Mouse (Mus musculus) B cell, adult 2 months (primary cell): ENCODE data around the gene Gpr132.

Experiments used
- DNase-seq, 2 experiments: peaks; one replicate each; pipeline ENCODE4 v3.0.0; 2022

Gpr132 gene

DNA sequence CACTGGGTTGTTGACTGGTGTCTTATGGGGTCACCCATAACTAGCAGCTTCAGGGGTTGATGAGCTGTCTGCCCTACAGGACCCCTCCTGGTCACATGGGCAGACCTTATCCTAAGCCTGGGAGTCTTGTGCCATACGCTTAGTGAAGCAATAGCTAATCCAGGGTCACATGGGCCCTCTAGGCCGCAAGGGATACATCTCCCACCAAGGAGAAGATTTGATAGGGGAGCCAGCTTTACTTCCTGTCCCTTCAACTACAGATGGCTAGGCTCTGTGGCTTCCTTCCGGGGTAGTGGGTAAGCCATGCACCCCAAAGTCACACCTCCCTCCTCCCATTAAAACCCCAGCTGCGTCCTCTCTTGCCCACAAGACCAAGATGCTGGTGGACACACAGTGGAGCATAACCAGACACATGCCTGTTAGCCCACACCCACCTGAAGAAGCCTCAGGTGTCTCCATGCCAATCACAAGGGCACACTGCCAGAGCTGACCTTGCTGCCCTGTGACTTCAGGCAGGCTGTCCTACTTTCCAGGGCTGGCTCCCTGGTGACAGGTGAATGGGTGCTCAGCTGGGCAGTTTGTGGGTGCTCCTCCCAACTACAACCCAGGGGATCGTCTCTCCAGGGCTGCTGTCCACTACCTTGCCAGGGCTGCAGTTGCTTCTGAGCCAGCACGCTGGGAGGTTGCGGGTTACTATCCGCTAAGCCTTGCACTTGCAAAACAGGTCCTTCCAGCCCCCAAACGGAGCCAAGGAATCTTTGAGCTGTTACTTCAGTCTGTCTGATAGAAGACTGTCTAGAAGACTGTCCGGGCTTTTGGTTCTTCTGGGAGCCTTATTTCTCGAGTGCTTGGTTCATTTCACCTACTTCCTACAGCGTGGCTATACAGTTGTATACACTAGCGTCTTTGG, at the start of gene Gpr132:
Gene Gpr132 (minus strand): TSS at position 51 of the 910 bp plus-strand sequence.
- peak in 1 of 2 experiments; percentile 47 for DNase-seq

DNA sequence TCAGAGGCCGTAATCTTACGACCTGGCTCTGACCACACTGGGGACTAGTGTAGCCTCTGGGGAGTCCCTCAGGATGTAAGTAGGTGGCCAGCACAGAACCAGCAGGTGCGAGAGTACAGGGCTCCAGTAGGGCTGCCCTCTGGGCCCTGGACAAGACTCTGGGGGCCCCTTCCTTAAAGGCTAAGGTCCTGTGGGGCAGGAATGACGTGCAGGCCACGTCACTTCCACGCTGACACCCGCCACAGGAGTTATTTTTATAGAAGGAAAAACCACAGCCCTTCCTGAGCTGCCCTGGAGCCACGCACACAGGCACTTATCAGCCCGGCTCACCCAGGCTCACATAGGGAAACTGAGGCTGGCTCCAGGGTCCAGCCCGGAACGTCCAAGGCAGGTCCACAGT, 49.5 kb upstream of the Gpr132 start:
- DNase-seq, result no peak

DNA sequence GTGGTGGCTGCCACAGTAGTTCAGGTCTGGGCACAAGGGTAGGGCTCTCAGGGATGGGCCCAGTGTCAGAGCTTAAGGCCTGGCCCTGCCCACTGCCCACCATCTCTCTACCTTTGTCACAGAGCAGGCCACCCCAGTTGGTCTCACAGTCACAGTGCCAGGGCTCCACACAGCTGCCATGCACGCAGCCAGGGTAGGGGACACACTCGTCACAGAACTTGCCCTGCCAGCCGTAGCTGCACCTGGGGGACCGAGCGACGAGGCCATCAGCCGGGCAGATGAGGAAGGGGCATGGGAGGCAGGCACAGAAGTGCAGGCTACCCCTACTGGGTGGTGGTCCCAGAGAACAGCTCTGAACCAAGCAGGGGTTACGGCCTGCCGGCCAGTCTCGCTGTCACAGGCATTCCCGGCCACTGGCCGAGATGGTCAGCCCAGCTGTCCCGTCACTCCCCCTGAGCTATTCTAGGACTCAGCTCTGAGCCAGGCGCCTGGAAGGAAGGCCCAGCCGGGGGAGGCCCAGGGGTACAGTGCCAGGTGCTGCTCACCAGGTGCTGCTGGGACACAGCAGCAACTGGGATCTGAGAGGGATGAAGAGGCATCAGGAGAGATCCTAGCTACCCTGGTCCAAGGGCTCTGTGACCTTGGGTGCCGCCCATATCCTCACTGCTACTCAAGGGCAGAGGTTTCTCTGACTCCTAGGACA, 48.8 kb upstream of the Gpr132 start:
- no peak for DNase-seq

DNA sequence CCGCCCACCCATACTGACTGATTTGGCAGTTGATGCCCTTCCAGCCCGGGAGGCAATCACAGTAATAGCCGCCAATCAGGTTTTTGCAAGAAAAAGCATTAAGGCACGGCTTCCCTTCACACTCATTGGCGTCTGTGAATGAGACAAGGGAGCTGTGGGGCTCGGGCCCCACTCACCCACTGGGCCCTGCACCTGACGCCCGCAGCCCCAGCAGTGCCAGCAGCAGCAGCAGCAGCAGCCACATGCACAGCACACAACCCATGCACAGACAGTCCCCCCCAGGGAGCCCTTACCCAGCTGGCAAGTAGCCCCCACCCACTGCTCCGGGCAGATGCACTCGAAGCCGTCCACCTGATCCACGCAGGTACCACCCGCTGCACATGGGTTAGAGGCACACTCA, 47.6 kb upstream of the Gpr132 start:
- DNase-seq, result no peak

DNA sequence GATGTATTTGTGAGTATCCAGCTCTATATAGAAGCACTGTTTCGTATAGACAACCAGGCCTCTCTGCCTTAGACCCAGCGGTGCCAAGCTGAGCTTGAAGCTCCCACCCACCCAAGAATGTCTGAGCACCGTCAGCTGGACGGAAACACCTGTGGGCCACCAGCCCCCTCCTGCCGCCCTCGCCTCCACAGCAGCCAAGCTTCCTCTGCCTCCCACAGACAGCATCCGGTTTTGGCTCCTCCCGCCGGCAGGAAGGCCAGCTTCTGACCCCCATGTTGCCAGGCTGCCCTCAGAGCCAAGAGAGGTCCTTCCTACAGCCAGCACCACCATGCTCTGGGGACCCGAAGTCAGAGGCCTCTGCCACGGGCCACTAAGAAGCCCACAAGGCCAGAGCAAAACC, 46.5 kb upstream of the Gpr132 start:
- DNase-seq, result no peak

DNA sequence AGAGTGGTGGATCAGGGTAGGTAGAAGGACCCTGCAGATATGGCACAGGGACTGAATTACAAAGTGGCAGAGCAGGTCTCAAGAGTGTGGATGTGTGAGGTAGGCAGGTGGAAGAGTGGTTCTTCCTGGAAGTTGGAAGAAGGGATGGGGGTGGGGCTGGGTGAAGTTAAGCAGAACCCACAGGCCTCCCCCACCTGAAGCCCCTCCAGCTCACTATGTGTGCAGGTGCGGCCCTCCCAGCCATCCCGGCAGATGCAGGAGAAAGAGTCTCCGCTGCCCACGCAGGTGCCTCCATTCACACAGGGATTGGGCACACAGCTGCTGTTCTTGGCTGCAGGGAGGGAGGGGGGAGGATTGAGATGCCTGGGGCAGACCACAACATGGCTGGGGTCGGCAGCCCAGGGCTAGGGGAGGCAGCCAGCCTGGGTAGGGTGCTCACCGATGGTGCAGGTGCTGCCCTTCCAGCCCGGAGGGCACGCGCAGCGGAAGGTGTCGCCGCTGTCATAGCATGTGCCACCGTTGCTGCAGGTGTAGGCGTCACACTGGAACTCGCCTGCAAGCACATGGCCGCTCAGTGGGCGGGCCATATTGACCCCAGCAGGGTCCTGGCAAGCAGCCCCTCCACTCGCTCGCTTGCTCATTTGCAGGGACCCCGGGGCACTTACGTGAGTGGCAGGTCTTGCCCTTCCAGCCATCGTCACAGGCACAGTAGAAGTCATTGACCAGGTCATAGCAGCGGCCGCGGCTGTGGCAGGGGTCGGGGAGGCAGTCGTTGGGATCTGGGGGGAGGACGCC, 45.1 kb upstream of the Gpr132 start:
- DNase-seq, result no peak

DNA sequence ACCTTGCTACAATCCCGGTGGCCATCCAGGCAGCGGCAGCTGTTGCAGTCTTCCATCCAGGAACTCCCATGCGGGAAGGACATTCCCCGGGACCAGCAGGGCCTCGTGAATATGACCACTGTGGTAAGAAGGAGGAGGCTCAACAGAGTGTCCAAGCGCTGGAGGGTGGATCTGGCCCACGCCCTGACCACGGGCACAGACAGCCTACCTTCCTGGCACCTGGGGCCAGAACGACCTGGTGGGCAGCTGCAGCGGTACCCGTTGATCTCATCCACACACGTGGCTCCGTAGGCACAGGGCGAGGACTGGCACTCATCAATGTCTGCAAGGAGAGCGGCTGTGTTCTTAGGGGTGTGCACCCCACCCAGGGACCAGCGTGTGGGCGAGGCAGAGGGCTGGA, 43.7 kb upstream of the Gpr132 start:
- no peak for DNase-seq

DNA sequence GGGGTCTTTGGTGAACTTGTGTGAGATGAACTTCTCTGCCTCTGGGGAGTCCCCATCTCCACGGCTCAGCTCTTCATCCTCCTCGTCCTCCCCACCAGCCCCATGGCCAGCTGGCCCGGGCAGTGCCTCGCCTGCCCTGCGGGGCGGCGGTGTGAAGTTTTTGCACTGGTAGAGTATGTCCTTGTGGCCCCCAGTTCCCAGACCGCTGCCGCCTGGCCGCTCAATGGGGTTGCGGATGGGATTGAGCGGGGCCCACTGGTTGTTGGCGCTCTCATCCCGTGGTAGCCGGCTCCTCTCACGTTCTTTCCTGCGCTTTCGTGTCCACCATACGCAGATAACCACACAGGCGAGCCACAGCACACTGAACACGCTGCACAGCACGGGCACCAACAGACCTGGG, 41.0 kb upstream of the Gpr132 start:
- DNase-seq, result no peak

DNA sequence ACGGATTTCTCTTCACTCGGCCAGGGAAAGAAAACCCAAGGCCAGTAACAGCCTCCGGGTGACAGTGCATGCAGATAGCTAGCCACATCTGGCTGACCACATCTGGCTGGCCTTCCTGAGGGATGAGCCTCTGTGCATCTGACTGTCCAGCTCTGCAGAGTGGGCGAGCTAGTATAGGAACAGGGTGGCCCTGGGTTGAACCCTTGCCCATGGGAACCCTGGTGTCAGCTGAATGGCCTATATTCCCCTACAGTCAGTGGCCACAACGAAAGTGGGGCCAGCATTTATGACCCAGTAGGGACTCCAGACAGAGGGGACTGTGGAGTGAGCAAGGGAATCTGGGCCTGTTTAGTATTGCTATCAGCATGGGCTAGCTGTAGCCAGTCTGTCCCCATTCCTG, 37.0 kb upstream of the Gpr132 start:
- no peak for DNase-seq

DNA sequence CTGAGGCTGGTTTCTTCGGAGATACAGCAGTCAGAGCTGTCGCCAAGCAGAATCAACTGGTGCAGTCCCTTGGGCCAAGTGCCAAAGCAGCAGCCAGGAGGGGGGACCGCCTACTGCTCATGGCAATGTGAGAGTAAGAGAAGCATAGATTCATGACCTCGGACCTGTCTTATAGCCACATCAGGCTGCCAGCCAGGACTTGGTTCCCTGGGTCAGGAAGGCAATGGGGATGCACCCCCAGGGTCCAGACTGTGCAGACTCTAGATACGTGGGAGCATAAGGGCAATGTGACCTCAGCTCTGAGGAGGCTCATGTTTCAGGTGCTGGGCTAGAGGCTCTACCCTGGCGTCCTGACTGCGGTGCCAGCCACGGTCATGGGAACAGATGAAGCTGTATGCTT, 35.9 kb upstream of the Gpr132 start:
- DNase-seq, result no peak

DNA sequence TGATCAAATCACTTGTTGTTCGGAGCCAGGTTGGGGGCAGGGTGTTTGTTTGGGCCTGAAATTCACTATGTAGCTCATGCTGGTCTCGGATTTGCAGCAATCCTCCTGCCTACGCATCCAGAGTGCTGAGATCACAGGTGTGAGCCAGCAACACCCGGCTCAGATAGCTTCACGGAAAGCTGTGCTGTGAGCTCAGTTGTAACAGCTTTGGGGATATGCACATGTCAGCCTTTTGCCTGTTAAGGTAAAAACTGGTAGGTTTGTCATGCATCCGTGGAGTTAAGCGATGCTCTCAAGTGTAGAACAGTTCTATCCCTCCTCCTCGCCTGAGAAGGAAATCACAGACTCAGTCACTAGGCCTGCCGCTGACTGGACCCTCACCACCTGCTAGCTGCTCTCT, 32.6 kb upstream of the Gpr132 start:
- no peak for DNase-seq

DNA sequence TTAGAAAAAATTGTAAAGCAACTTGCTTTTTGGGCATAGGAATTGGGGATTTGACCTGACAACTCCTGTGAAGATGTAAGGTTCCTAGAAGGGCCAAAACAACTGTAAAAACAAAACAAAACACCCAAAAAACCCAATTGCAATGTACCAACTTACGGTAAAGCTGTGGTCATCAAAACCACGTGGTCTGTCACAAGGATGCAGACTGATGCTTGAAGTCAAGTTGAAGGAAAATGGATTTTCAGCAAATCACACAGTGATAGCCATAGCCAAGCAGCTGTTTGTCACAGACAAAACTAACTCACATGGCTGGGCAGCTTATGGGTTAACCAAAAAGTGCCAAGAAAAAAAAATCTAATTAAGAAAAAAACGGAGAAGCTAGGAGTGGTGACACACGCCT, 30.9 kb upstream of the Gpr132 start:
- no peak for DNase-seq

DNA sequence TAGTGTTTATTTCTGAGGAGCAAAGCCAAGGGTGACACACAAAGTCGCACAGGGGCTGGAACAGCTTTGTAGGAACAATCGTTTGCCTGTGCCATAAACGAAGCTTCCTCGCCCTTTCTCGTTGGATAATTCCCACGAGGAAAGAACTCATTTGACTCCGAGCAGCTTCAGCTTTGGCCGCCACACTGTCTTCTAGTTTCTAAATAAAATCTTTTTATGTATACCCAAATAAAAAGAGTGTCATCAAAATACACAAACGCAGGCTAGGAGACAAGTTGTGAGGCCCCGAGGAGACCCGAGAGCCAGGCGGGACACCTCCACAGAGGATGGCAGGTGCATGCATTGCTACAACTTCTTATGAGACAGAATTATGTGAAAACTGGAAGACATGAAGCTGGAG, 30.3 kb upstream of the Gpr132 start:
- no peak for DNase-seq

DNA sequence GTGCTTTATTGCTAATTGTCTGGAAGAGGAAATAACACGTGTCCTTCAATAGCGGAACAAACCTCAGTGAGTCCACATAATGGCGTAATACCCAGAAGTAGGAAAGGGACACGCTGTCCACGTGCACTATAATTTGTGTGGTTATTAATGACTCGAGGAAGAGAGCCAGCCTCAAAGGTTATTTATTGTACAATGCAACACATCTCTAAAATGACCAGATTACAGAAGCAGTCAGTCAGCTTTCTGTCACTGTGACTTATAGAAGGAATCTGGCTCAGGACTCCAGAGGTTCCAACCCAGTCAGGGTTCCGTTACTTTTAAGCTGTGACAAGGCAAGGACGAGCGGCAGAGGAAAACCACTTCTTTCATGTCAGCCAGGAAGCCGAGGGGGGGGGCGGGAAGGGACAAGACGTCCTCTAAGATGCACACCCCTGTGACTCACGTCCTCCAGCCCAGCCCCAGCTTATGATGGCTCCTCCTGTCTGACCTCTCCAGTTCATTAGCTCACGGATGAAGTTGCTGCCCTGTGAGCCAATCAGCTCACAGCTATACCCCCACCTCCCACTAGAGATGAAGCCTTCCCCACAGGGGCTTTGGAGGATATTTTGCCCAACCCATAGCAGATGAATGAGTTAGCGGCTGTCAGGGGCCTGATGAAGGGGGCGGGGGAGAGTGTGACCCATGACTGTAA, 29.6 kb upstream of the Gpr132 start:
- peak; percentile 37 to 41 for DNase-seq

DNA sequence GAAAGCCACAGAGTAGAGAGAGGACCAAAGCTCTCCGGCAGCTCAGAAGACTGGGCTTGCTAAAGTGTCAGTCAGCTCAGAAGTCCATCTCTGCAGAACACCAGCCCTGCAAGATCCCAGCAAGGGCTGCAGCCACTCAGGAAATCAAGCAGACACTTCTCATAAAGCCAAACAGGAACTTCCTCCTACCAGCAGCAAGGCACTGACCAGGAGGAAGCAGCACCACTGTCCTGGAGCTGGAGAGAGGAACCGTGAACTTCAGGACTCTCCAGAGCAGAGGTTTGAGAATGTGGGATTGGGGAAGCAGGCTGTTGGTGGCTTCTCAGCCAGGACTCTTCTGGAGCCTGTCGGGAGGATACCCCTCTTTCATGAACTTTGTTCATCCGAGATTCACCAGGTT, 26.9 kb upstream of the Gpr132 start:
- DNase-seq, result peak in 1 of 2 experiments; percentile 10

DNA sequence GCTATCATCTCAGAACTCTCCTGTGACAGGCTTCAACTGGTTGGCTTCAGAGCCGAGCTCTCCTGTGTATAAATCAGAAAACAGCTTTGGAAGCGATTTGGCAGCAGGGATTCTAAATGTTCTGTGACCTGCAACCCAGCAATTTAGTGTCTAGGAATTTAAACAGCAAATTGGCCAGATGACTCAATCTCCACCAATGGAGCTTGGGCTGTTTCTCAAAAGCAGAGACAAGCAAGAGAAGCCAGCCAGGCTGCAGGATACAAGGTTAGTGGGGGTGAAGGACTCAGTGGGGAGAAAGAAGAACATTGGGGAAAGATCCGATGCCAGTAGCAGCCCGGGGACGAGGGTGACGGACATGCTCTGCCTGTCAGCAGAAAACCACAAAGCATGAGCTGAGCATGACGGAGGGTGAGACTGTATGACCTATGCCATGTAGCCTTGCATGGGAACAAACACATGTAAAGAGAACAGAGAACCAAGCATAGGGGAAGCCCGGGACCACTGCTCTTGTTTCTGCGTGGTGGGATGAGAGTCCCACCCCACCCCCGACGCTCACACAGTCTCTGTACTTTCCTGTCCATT, 26.4 kb upstream of the Gpr132 start:
- peak in 1 of 2 experiments; percentile 50 for DNase-seq

DNA sequence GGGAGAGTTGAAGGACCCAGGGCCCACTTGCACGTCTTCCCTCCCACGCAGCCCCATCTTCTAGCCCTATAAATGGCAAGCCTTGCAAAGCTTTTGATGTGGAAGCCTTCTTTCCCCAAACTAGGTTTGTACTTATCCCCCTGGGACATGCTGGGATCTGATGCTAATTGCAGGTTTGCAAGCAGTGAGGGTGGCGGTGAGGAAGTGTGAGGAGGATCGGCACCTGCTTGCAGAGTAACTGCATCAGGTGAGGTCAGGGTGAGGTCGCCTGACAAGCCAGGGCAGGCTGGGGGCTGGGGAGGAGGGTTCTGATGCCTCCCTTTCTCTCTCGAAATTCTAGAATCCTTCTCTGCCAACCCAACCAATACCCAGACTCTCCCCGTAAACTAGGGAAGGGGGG, 17.4 kb upstream of the Gpr132 start:
- DNase-seq, result no peak

DNA sequence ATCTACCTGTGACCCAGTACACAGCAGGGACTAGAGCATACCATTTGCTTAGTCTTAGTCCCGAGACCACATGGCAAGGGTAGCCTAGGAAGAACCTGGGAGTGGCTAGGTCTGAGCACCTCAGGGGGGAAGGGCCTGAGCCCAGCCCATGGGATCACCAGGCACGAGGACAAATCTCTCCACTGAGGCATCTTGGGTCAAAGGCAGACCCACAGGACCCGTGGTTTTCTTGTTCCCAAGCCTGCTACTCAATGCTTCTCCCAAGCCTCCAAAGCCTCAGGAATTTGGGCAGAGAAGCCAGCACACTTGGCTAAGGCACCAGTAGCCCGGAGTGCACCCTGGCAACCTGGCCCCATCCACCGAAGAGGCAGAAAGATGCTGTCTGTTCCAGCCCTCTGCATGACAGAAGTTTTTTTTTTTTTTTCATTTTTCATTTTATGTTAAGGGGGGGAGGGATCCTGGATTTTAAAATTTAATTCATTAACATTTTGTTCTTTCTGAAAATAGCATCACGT, 13.3 kb upstream of the Gpr132 start:
- DNase-seq, result no peak

DNA sequence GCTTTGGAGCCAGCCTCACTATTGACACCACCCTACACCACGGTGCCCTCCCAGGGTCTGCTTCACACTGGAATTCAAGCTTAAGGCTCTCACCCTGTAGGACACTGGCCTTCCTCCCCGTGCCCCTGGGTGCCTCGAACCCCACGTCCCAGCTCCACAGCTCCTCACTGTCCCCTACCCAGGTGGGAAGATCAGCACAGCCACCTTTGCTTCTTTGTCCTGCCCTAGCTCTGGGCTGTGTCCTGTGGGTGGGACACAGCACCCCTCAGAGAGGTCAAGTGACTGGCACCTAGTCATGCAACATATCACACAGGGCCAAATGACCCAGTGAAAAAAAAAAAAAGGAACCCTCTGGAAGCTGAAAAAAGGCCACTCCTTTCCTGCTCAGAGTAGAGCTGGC, 12.6 kb upstream of the Gpr132 start:
- no peak for DNase-seq

DNA sequence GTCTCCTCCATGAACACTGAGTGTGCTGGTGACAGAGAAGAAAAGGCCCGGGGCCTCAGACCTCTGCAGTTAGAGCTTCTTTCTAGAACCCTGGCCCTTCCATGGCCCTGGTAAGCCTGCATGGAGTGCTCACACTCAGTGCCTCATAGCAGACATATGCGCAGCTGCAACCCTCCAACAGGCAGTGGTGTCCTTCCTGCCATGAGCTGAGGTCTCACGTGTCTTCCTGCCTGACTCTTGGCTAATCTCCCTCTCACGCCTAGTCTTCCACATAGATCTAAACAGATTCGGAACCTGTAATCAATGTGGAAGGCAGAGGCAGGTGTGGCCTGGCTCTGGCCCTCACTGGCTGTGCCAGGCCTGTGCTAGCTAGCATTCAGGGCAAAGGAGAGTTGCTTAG, 11.7 kb upstream of the Gpr132 start:
- DNase-seq, result no peak

DNA sequence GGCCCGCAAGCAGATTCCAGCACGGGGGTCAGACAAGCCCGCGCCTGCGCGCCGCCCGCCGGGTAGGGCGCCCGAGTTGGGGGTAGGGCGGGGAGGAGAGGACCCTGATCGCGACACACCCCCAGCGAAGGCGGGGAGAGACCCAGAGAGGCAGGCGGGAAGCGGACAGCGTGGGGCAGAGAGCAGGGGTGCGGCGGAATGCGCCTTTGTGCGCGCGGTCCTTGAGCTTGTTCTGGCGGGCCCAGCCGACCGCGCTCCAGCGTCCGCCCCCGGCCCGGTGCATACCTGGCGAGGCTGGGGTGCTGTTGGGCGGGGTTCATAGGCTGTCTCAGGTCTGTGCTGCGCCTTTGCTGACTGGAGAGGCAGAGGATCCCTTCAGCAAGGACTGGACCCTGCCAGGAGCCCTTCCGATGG, 9.6 kb upstream of the Gpr132 start:
- DNase-seq, result no peak

DNA sequence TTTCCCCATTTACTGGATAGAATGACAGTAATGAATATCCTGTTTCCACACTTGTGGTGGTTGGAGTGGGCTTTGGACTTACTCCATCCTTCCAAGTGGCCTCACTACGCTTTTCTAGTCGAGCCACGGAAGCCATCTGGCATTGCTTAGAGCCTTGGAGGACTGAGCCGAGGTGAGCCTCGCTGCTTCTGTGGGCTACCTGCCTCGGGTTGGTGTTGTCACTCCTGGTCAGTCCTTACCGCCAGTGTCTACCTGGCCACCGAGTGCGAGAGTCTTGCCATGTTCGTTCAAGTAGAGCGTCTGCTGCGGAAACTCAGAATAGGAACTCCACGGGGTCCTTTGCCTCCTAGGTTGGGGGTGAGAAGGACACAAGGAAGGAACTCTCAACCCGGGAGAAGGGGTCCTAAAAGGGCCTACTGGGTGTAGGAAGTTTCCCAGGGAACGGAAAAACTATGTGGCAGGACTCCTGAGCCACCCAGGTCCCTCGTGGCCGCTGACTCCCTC, 9.1 kb upstream of the Gpr132 start:
- DNase-seq, result no peak
